Mouse (Mus musculus): ENCODE measurements around the gene Gata3.

- TF ChIP-seq CTCF (conservative IDR thresholded peaks at IDR 0.05; ENCODE audit: insufficient read depth, insufficient read length, low read depth, low read length) (no peak), POLR2A (IDR thresholded peaks at IDR 0.05; ENCODE audit: low read depth, low read length) (no peak)
Measured at GRCm38 (mm10) chr2:9872682-9873081, 17.2 kb downstream of the Gata3 start.

All from kidney, adult 2 months (tissue).